Mouse (Mus musculus) embryonic fibroblast, embryonic 13.5 days (primary cell): Measurements from ENCODE around the gene Fcna.

Experiments
- CTCF ChIP-seq: IDR thresholded peaks from 2 replicates; pipeline ENCODE4 v1.5.1; 2011; ENCODE audit warnings: mild to moderate bottlenecking, control low read depth, low read length, moderate library complexity, borderline replicate concordance; ENCODE audit not compliant: insufficient read depth
- POLR2A ChIP-seq: IDR thresholded peaks from 2 replicates; pipeline ENCODE4 v1.6.1; 2011; ENCODE audit warnings: low read depth, mild to moderate bottlenecking, control low read depth, low read length, moderate library complexity

- TF ChIP-seq POLR2A (no peak), CTCF (no peak)
These were observed 33.6 kb upstream of the Fcna start for GRCm38 (mm10) chr2:25661245-25661970.
